Mouse (Mus musculus) embryonic facial prominence, embryonic 11.5 days (tissue): Measurements from ENCODE around the gene Syt6. TPM values are rescaled to one million over a fixed set of nuclear protein-coding genes. Genes with fewer than 3 reads are reported as not detected.

Source experiments
- ATAC-seq: fragments of 200-750 bp; cut with Nextera tagmentation; replicated peaks from 2 replicates; pipeline ENCODE4 v1.8.0; 2017; ENCODE audit warnings: low read depth; ENCODE audit not compliant: insufficient number of reproducible peaks, low FRiP score, low TSS enrichment
- DNase-seq: peaks from one replicate; pipeline ENCODE4 v3.0.0-alpha.2; 2015; ENCODE audit warnings: low spot score
- H3K27ac ChIP-seq: fragments of 300-500 bp; sonication (generic); replicated peaks from 2 replicates; pipeline ENCODE4 v1.5.1; 2014; ENCODE audit warnings: mild to moderate bottlenecking, low read depth, low read length, control low read depth
- H3K27me3 ChIP-seq: fragments of 300-500 bp; sonication (generic); 2 replicates; pipeline ENCODE4 v1.6.1; 2014; ENCODE audit warnings: mild to moderate bottlenecking, low read length, moderate library complexity, mixed read lengths; ENCODE audit not compliant: control insufficient read depth, insufficient read depth
- H3K36me3 ChIP-seq: fragments of 300-500 bp; sonication (generic); replicated peaks from 2 replicates; pipeline ENCODE4 v1.6.1; 2014; ENCODE audit warnings: low read depth, mild to moderate bottlenecking, low read length, moderate library complexity, mixed read lengths; ENCODE audit not compliant: control insufficient read depth, insufficient read depth
- H3K4me1 ChIP-seq: fragments of 300-500 bp; sonication (generic); 2 replicates; pipeline ENCODE4 v1.6.1; 2014; ENCODE audit warnings: low read length, mixed read lengths; ENCODE audit not compliant: control insufficient read depth, insufficient read depth
- H3K4me2 ChIP-seq: fragments of 300-500 bp; sonication (generic); 2 replicates; pipeline ENCODE4 v1.6.1; 2014; ENCODE audit warnings: low read depth, mild to moderate bottlenecking, control low read depth, low read length, moderate library complexity
- H3K4me3 ChIP-seq: fragments of 300-500 bp; sonication (generic); 2 replicates; pipeline ENCODE4 v1.5.1; 2014; ENCODE audit warnings: low read depth, low read length, control low read depth
- H3K9ac ChIP-seq: fragments of 300-500 bp; sonication (generic); replicated peaks from 2 replicates; pipeline ENCODE4 v1.6.1; 2014; ENCODE audit warnings: mild to moderate bottlenecking, control low read depth, low read length
- H3K9me3 ChIP-seq: fragments of 300-500 bp; sonication (generic); replicated peaks from 2 replicates; pipeline ENCODE4 v1.6.1; 2016; ENCODE audit warnings: mild to moderate bottlenecking, low read length, inconsistent platforms, mixed read lengths; ENCODE audit not compliant: control insufficient read depth
- WGBS: fragments of 180-500 bp; shearing (Covaris S2); extraction: QIAGEN DNeasy Blood & Tissue Kit; methylation state at CpG from one replicate; pipeline ENCODE4 v1.1.7; 2014; 5-methylcytosine and 5-hydroxymethylcytosine counted together
- polyA plus RNA-seq: library from polyadenylated mRNA; unstranded; fragments of >200 nt; fragmentation: Nextera tagmentation; extraction: Ambion mirVana; gene quantifications from 2 replicates; pipeline ENCODE4 v1.2.1, GENCODE M21; 2014

Gene Syt6
- polyA plus RNA-seq, 1 experiment from 2014 or later, result 4.5 TPM

DNA sequence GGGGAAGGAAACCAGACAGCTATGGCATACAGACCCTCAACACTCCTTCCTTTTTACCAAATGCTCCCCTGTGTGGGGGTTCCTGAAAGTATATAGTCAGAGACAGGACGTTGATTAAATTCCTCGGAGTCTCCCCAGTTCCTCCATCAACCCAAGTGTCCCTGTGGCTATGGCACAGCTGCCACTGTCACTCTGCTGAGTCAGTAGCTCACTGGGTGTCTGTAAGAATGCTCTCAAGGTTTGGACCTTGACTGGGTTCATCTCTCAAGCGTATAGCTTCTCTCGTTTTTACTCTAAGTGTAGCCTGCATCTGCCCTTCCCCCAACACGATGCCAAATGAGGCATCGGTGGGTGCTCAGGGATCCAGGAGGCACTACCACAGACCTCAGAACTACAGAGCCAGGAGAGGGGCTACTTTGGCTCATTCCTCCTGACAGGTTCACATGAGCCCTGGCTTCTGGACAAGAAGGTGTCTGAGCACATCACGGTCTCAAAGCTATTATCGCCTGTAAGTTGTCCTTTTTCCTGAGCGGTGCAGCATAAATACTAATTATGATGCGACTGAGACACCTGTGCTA is 49.0 kb downstream of the Syt6 start:
- DNase-seq, result no peak
- Histone ChIP-seq H3K9ac (no peak overlapping the region), H3K27ac (no peak overlapping the region), H3K4me1 (no peaks in the 10 kb centered on the region), H3K36me3 (no peaks in the 10 kb centered on the region), H3K9me3 (no peaks in the 10 kb centered on the region), H3K4me3 (no peak overlapping the region), H3K4me2 (no peak overlapping the region), H3K27me3 (no peaks in the 10 kb centered on the region)
- 90% methylated on average over 10 of the region's 10 CpGs for WGBS
- ATAC-seq, result no peak

DNA sequence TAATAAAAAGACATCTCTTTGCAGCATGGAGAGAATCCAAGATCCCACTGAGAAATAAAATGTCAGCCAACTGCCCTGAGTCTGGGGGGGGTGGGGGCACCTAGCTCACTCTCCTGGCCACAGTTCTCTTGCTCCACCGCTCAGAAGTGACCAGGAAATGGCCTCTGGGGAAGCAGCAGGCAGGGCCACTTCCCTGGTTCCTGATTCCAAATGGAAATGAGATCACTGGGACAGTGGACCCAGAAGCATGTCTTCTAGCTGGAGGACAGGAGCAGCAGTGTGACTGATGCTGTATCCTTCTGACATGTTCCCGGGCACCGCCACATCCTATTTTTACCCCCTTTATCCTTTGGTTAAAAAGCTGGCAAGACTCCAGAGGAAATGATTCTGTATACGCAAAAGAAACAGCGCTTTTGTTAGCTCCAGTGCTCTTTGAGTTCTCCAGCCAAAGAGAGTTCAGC is 49.6 kb downstream of the Syt6 start:
- H3K27me3 ChIP-seq, result no peaks in the 10 kb centered on the region

DNA sequence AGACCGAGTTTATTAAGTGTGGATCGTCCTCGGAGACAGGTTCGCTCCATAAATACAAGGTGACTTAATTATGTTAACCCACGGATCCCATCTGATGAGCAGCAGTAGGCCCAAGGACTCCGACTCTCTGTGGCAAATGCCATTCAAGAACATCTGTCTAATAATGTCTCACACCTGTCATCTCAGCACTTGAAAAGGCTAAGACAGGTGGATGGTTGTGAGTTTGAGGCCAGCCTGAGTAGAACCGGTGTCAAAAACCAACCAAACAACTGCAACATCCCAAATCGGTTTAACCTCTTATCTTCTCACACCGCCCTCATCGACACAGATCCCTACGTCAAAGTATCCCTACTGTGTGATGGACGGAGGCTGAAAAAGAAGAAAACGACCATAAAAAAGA is 50.1 kb downstream of the Syt6 start:
- no peak for ATAC-seq
- H3K4me1 ChIP-seq, result no peaks in the 10 kb centered on the region

More for the DNA sequence above, 49.6 kb downstream of the Syt6 start:
- Histone ChIP-seq H3K4me2 (no peak overlapping the region), H3K4me3 (no peak overlapping the region), H3K9ac (no peak overlapping the region), H3K4me1 (no peaks in the 10 kb centered on the region), H3K36me3 (no peaks in the 10 kb centered on the region), H3K27ac (no peak overlapping the region), H3K9me3 (no peaks in the 10 kb centered on the region)
- DNase-seq, result no peak
- ATAC-seq, result no peak
- WGBS, result 74% methylated on average over 5 of the region's 5 CpGs

DNA sequence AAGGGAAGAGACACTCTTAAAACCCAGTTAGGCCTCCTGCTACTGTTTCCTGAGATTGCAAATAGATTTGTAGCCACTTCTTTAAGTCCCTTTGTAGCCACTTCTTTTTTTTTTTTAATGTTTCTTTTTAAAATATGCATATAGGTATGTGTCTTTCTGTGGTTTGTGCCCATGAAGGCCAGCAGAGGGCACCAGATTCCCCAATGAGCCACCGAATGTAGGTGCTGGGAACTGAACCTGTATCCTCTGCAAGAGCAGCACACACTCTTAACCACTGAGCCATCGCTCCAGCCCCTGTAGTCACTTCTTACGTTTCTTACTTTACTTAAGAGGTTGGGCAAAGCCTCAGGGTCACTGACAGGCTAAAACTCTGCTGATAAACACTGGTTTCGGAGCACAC is 51.5 kb downstream of the Syt6 start:
- Histone ChIP-seq H3K27ac (no peak overlapping the region), H3K4me1 (no peaks in the 10 kb centered on the region), H3K4me3 (no peak overlapping the region), H3K36me3 (no peaks in the 10 kb centered on the region), H3K9ac (no peak overlapping the region), H3K9me3 (no peaks in the 10 kb centered on the region), H3K27me3 (no peaks in the 10 kb centered on the region), H3K4me2 (no peak overlapping the region)
- ATAC-seq (no peak), DNase-seq (no peak)
- 91% methylated on average over 4 of the region's 4 CpGs for WGBS

More for the DNA sequence above, 50.1 kb downstream of the Syt6 start:
- Histone ChIP-seq H3K4me2 (no peak overlapping the region), H3K27me3 (no peaks in the 10 kb centered on the region), H3K9ac (no peak overlapping the region), H3K9me3 (no peaks in the 10 kb centered on the region), H3K27ac (no peak overlapping the region), H3K4me3 (no peak overlapping the region), H3K36me3 (no peaks in the 10 kb centered on the region)
- no peak for DNase-seq
- 88% methylated on average over 13 of the region's 13 CpGs for WGBS

DNA sequence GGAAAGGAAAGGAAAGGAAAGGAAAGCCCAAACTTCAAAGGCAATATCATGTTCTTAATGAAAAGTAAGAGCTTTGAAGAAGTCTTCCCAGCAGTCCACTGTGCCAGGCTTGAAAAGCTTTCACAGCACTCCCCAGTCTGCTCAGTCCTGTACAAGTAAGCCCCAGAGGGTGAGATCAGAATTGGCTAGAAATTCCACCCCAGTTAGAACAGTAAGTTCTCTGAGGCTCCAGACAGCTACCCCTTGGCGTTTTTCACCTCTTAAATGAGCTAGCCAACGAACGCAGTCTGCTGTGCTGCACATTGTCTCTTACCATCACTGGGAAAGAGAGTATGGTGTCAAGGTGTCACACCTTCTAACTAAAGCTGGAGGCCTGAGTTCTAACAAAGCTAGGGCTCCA is 52.6 kb downstream of the Syt6 start:
- Histone ChIP-seq H3K4me2 (no peak overlapping the region), H3K27ac (no peak overlapping the region), H3K36me3 (no peaks in the 10 kb centered on the region), H3K9me3 (no peaks in the 10 kb centered on the region), H3K27me3 (no peaks in the 10 kb centered on the region), H3K4me3 (no peak overlapping the region), H3K4me1 (no peaks in the 10 kb centered on the region), H3K9ac (no peak overlapping the region)
- WGBS, result 86% methylated on average over 3 of the region's 3 CpGs
- DNase-seq, result no peak
- ATAC-seq, result no peak

DNA sequence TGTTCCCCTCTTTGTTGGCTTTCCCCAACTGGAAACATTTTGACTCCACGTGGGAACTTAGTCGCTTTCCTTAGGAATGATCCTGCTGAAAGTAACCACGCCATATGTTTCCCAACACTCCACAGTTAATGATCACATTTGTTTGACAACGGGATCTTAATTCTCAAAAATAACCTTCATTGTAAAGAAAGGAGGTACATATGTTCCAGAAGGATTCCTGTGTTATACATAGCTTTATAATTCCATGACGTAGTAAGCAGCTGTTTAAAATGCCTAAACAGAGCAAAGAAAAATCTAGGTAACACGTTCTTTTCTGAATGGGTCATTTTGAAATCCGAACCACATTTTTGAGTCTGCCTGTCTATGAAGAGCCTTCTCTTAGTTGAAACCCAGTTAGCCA is 58.1 kb downstream of the Syt6 start:
- H3K4me1 ChIP-seq, result no peaks in the 10 kb centered on the region
- 83% methylated on average over 7 of the region's 7 CpGs for WGBS
- H3K27me3 ChIP-seq, result no peaks in the 10 kb centered on the region
- H3K4me2 ChIP-seq, result no peak overlapping the region
- no peak overlapping the region for H3K27ac ChIP-seq
- H3K9me3 ChIP-seq, result no peaks in the 10 kb centered on the region
- no peak for DNase-seq
- ATAC-seq, result no peak
- no peak overlapping the region for H3K9ac ChIP-seq
- no peak overlapping the region for H3K4me3 ChIP-seq
- no peaks in the 10 kb centered on the region for H3K36me3 ChIP-seq

DNA sequence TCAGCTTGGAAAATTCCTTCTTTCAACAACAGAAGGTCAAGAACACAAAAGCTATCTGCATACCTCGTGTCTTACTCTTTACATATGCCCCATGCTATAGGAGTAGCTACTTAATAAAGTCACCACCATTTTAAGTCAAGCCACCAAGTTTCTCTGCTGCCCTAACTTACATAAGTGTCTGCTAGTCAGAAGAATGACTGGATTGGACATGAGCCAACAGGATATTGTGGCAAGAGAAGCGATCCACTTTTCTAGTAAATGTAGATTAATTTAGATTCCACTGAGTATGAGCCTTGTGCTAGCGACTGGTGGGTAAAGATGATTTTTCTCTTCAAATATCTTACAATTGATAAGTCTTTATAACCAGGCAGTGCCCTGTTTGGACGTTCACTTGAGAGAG is 58.8 kb downstream of the Syt6 start:
- H3K27me3 ChIP-seq, result no peaks in the 10 kb centered on the region
- no peak overlapping the region for H3K27ac ChIP-seq
- whole genome bisulfite sequencing, result 85% methylated on average over 4 of the region's 4 CpGs
- no peak overlapping the region for H3K4me3 ChIP-seq
- H3K9me3 ChIP-seq, result no peaks in the 10 kb centered on the region
- no peak overlapping the region for H3K9ac ChIP-seq
- H3K4me2 ChIP-seq, result no peak overlapping the region
- no peaks in the 10 kb centered on the region for H3K4me1 ChIP-seq
- no peak for ATAC-seq
- DNase-seq, result no peak
- H3K36me3 ChIP-seq, result no peaks in the 10 kb centered on the region

DNA sequence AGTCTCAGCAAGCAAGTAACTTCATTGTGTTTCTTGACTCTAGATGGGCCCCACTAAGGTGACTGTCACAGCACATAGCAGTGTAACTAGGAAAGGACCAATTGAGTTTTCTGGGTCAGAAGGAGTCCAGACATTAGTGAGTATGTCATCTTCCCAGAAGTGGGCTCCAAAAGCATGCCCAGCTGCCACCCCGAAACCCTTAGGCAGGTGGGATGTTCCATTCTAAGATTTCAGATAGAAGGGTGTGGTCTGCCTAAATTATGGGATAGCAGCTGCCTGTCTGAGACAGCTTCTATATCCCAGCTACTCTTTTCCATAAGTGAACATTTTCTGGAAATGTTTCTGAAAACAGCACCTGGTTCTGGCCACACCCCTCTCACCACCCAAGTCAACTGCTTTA is 59.2 kb downstream of the Syt6 start:
- Histone ChIP-seq H3K4me2 (no peak overlapping the region), H3K27ac (no peak overlapping the region), H3K9me3 (no peaks in the 10 kb centered on the region), H3K36me3 (no peaks in the 10 kb centered on the region), H3K9ac (no peak overlapping the region), H3K27me3 (no peaks in the 10 kb centered on the region), H3K4me3 (no peak overlapping the region), H3K4me1 (no peaks in the 10 kb centered on the region)
- DNase-seq (no peak), ATAC-seq (no peak)
- 100% methylated on average over 1 of the region's 1 CpGs for WGBS
